Mouse (Mus musculus): ENCODE results near the gene Zfp53. TPM values are rescaled to one million over a fixed set of nuclear protein-coding genes. Genes with fewer than 3 reads are reported as not detected.

The Zfp53 gene
- total RNA-seq, 2 experiments from 2014 or later, result 2.5 to 2.9 TPM

DNA sequence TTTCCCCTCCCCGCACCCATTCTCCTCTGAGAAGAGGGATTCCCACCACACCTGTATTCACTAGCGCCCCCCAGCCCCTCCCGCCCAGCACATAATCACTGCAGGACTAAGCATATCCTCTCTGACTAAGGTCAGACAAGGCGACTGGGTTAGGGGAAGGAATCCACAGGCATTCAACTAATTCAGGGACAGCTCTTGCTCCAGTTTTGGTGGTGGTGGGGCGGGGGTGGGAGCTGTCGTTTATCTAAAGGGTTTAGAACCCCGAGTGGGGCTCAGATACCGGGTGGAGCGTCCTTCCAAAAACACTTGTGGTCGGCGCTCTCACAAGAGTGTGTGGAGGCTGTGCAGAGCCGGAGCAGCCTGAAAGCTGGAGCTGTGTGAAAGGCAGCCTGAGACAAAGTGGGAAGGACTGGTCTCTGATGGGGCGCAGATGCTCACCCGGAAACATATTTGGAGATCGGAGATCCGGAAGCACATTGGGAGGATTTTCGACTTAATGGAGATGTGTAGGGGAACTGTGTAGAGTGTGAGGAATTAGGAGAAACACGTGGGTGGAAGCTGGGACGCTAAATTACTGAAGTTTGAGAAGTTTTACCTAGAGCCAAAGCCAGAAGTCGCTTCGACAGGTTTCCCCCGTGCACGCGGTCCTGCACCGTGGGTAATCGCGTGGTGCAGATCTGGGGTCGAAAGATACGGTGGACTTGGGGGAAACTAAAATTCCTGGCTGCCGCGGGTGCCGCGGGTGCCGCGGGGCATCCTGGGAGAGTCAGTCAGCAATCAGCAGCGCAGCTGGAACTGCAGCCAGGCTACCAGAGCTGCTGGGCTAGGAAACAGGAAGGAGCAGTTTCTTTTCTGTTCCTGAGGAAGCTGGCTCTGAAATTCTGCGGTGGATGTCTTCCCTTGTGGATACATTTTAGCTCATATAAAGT is 27.7 kb downstream of the Zfp53 start:
- intact Hi-C loops (cut with DNase I), result loop anchor here (1.0 to 10.0 kb wide), 3 partner anchors 18 to 284 kb away; partner anchors contain the start of gene Zfp54
- DNase-seq, result peak; percentile 83 to 84

DNA sequence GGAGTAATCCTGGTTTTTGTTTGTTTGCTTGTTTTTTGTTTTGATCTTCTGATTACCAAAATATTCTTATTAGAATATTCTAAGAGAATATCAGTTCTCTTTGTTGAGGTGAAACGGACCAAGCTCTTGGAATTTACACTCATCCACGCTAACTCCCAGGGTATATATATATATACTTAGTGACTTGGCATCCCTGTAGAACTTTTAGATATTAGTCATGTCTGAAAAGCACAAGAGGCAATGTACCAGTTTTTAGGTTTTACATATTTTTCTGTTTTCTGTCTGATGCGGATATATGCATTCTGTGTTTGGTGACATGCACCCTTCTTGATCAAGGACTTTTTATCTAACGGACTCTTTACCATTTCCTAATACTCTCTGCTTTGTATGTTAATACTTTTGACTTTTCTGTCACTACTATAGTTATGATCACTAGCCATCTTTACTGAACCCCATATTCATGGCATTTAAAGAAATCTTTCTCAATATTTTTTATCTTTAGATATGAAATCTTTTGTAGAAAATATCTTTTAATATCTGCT is 28.4 kb downstream of the Zfp53 start:
- no peak for DNase-seq
- intact Hi-C loops (cut with DNase I), result loop anchor here (5.0 to 10.0 kb wide), 2 partner anchors 92 to 285 kb away; partner anchors contain the start of gene Zfp54

DNA sequence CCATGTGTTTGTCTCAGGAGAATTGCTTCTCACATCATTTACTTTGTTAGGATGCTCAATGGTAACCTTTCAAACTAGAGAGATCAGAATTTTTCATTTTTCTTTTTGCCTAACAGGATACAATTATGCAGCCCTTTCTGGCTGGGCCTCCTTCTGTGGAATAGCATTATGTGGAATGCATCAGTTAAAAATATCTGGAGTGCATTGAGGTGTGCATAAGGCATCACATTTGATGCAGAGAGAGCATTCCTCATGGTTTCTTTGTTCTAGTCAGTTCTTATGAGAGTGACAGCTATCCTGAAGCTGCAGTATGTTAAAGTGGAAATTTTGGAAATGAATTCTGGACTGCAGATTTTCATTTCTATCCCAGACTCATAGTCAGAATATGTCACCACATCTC is 37.5 kb downstream of the Zfp53 start:
- intact Hi-C loops (cut with DNase I), result no loop called here
- no peak for DNase-seq

DNA sequence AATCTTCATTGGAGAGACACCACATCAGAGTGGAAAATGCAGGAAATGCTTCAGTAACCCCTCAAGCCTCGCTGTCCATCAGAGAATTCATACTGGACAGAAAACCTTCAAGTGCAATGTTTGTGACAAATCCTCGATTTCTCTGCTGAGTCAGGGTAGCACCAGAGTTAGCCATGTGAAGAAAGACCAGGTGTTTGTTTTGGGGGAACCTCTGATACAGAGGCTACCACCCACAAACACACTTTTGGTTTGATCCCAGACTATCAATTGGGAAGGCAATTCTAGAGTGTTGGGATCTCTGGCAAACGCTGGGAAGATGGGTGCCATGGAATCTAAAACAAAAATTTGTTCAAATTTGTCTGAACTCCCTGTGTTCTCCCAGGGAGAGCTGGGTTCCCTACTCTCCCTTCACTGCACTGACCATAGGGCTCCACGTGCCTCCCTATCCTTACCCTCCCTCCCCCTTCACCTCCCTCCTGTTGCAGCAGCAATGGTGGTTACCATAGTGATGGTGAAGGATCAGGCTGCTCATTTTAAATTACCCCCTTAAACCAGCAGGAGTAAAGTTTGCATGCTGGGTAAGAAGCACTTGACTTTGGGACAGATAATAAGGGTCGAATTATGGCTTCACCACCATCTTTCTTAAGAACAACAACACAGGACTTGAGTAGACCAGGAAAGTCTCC is 42.0 kb downstream of the Zfp53 start:
- peak in 1 of 2 experiments; percentile 3 for DNase-seq
- intact Hi-C loops (cut with DNase I), result loop anchor here (10.0 kb wide), 1 partner anchor 586 kb away; the partner anchor contains the start of gene Ppp2r1a

DNA sequence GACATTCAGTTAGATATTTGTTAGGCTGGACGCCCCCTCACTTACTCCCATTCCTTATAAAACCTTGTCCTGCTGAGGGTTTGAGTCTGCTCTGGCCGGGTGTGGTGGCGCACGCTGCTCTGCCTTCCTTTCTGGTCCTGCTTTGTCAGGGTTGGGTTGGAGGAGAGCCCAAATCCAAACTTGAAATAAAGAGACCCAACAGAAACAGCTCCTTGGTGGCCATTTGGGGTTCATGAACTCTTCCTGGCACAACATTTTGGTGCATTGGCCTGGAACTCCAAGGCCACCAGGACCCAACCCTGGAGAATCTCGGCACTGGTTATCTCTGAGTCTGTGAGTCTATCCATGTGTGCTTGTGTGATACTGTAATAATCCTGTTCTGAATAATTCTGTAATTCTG is 42.8 kb downstream of the Zfp53 start:
- intact Hi-C loops (cut with DNase I), result loop anchor here (2.0 to 10.0 kb wide), 2 partner anchors 35 to 587 kb away; partner anchors contain the start of genes Ppp2r1a and Zfp948
- DNase-seq, result peak; percentile 48 to 67

DNA sequence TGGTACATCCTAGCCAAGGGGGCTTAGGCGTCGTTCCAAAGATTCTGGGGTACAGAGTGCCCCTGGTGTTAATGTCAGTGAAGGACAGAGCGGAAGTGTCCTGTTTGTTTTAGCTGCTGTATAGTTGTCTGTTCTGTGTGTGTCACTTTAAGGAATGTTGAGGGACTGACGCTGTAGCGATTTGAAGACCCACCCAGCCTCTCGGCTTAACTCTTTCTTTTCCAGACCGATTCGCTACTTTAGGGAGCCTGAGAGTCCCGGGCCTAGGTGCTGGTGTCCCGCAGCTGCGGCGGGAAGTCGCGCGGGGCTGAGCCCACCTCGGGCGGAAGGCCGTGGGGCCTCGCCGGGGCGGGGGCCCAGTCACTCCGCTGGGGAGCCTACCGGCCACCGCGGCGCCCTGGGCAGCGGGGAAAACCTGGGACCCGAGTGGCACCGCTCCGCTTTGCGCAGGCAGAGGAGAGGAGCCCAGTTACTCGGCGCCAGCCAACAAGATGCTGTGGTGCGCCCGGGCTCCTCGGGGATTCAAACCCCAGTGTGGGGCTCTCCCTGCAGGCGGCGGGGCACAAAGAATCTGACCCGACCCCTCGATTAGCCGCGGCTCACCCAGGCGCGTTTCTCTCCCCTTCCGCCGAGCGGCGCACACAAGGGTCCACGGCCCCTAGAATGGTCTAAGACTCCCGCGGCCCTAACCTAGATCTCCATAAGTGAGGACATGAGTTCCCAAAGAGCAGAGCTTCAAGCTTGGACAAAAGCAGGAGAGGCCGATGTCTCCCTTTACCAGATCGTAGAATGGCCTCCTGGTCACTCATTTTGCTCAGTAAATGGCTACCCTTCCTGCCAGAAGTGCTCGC is 43.5 kb downstream of the Zfp53 start:
- intact Hi-C loops (cut with DNase I), result loop anchor here (2.0 to 10.0 kb wide), 2 partner anchors 34 to 588 kb away; partner anchors contain the start of genes Ppp2r1a and Zfp948
- peak; percentile 84 to 87 for DNase-seq

DNA sequence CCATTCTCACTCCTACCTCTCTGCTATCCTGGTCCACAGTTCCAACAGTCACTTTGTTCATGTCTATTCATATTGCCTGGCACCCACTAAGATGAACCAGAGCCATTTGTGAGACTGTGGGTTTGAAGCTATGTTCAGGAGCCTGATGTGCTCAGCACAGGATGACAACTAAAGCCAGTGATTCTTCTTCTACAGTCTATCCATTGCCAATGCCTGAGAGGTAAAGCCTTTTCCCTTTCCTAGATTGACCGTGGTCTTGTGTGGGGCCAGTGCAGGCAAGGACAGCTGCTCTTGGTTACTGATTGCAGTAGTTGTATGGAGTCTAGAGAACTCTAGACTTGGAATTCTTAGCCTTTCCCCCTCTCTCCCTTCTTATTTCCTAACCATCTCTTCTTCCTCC is 45.2 kb downstream of the Zfp53 start:
- intact Hi-C loops (cut with DNase I), result loop anchor here (1.0 to 10.0 kb wide), 3 partner anchors 18 to 589 kb away; partner anchors contain the start of genes Ppp2r1a and Zfp948
- DNase-seq, result peak in 1 of 2 experiments; percentile 13

DNA sequence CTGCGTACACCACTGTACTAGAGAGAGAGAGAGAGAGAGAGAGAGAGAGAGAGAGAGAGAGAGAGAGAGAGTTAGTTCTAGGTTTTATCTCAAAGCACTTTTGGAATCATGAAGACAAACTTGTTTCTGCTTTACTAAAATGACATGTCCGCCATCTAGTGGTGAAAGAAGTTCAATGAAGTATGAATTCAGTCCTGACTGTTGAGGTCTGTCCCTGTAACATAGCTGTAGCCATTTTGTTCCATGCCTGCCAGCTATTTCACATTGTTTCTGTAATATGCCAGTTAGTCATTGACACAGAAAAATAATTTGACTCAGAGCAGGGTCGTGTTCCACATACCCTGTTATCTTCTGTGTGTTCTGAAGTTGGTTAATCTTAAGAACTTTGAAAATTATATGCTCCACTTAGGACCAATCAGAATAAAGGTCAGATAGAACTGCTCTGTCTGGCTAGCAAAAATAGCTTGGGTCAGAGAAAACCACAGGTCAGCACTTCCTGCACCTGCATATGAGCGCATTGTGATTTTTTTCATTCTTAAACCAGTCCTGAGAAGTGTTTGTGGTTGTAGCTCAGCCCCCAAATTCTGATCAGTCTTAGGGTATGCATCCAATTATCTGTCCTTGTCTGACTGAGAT is 45.8 kb downstream of the Zfp53 start:
- peak; percentile 84 to 88 for DNase-seq
- intact Hi-C loops (cut with DNase I), result loop anchor here (1.0 to 10.0 kb wide), 2 partner anchors 18 to 590 kb away; partner anchors contain the start of gene Ppp2r1a

DNA sequence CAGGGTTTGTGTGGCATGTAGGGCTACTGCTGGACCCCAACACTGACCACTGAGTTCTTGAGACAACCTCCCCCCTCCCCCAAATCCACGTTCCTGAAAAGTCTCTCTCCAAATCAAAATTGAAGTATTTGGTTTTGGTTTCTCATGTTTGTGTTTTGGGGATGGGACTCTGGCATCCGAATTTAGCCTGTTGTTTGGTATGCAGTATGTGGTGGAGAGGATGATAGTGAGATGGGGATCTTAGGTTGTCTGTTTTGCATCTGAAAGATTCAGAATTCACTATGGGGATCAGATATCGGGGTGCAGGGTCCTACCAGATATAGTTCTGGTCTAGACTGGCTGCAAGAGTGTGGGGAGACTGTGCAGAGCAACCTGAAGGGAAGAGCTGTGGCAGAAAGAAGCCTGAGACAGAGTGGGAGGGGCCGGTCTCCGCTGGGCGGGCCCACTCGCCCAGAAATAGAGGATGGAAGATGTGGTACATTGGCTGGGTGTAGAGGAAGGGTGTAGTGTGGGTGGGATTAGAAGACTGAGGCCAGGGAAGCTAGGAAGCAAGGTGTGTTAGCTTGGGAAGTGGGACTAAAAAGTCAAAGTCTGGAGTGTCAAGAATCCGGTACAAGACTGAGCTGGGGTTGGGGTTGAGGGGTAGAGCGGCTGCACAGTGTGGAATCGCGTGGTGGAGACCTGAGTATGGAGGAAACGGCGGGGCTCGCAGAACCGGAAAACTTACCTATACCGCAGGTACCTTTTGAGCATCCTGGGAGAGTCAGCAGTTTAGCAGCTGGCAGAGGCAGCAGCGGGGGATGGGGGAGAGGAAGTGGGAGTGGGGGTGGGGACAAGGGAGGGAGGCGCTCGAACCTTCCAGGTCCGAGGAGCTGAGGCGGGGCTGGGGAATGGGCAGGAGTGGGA is 46.6 kb downstream of the Zfp53 start, which contains the start of gene Zfp52:
Zfp52 (plus strand) TSS at position 444 of the 906 bp plus-strand sequence.
- intact Hi-C loops (cut with DNase I), result loop anchor here (10.0 kb wide), 1 partner anchor 591 kb away; the partner anchor contains the start of gene Ppp2r1a
- peak; percentile 72 to 76 for DNase-seq

DNA sequence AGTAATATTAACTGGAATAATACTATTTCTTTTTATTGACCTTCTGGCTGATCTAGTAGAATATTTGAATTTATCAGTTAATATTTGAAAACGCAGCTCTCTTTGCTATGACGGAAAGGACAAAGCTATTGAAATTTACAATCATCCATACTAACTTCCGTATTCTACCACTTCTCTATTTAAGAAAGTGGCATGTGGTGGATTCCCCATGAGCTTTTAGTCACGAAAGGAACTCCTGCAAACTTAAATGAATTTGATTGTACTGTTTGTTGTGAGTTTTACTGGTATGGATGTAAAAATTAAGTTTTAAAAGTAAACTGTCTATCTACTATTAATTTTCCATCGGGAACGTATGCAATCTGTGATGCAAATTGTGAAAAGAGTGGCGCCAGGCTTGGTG is 47.3 kb downstream of the Zfp53 start:
- intact Hi-C loops (cut with DNase I), result loop anchor here (10.0 kb wide), 1 partner anchor 591 kb away; the partner anchor contains the start of gene Ppp2r1a
- no peak for DNase-seq

DNA sequence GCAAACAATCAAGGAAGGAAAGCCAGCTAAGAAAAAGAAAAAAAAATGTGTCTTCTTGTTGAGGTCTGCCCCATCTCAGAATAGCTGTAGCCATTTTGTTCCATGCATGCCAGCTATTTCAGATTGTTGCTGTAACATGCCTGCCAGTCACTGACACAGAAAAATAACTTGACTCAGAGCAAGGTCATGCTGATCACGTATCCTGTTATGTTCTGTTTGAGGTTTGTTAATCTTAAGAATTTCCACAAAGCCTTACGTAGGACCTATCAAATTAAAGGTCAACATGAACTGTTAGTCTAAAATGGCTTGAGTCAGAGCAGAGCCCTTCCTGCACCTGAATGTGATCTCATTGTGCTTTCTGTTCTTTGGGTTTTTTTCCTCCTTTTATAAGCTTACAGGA is 47.9 kb downstream of the Zfp53 start:
- peak; percentile 14 to 28 for DNase-seq
- intact Hi-C loops (cut with DNase I), result loop anchor here (10.0 kb wide), 1 partner anchor 592 kb away; the partner anchor contains the start of gene Ppp2r1a

DNA sequence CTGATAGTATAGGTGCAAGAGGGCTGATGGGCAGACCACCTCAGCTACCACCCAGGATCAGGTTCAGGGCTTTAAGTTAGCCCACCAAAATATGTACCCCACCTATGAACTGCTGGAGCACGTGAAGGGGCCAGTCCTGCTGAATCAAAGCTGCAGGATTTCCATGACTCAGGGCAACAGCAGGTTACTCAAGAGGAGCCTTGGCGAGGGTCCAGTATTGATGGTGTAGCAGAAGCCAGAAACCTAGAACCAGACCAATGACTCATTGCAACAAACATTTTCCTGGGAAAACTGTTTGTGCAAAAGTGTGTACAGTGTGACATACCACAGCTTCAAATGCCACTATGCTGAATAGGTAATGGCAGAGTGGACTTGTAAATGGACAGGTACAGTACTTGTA is 69.0 kb downstream of the Zfp53 start:
- intact Hi-C loops (cut with DNase I), result no loop called here
- no peak for DNase-seq

Other genes with a start within 250 kb of the Zfp53 start
- not detected for gene Vmn1r235, start 232.6 kb upstream of the Zfp53 start, total RNA-seq (2021)
- gene Vmn1r236, start 206.1 kb upstream of the Zfp53 start, total RNA-seq (2021), result not detected
- not detected for gene Vmn1r237, start 177.1 kb upstream of the Zfp53 start, total RNA-seq (2021)
- 1 to 10 TPM in 1 of 2 experiments, under 1 TPM in 1; 0.98 to 1.0 TPM for gene Zfp677, start 105.2 kb upstream of the Zfp53 start, total RNA-seq (2021)
- 1 to 10 TPM; 1.2 to 1.3 TPM for gene Zfp54, start 65.8 kb upstream of the Zfp53 start, total RNA-seq (2021)
- 1 to 10 TPM; 6.3 to 6.8 TPM for gene Zfp51, start 38.6 kb upstream of the Zfp53 start, total RNA-seq (2021)
- gene Zfp52, start 46.5 kb downstream of the Zfp53 start, total RNA-seq (2021), result 1 to 10 TPM; 6.4 to 7.2 TPM
- 1 to 10 TPM; 6.8 to 7.1 TPM for gene Zfp948, start 78.0 kb downstream of the Zfp53 start, total RNA-seq (2021)
- gene Zfp983, start 161.6 kb downstream of the Zfp53 start, total RNA-seq (2021), result 1 to 10 TPM; 2.7 to 3.5 TPM
- 1 to 10 TPM; 2.0 to 2.2 TPM for gene Gm10226, start 202.9 kb downstream of the Zfp53 start, total RNA-seq (2021)
- 1 to 10 TPM; 2.9 to 3.9 TPM for gene Zfp760, start 218.7 kb downstream of the Zfp53 start, total RNA-seq (2021)
- gene Zfp229, start 241.8 kb downstream of the Zfp53 start, total RNA-seq (2021), result 1 to 10 TPM; 6.7 to 6.9 TPM